Mouse (Mus musculus) testis, adult 2 months (tissue): ENCODE data around the gene Zmiz2. TPM values are rescaled to one million over a fixed set of nuclear protein-coding genes. Genes with fewer than 3 reads are reported as not detected.
"Not testable (repeated sequence)": the region's sequence is repeated elsewhere in the genome, so short reads cannot be mapped to it uniquely, and the experiment has no call there.

Experiments
- H3K27ac ChIP-seq: fragments of 200-500 bp; 2 replicates; pipeline ENCODE4 v1.5.1; 2012; ENCODE audit warnings: low read depth, low read length; ENCODE audit not compliant: control insufficient read depth, insufficient read depth
- H3K27me3 ChIP-seq: fragments of 200-500 bp; 2 replicates; pipeline ENCODE4 v1.6.1; 2012; ENCODE audit warnings: mild to moderate bottlenecking, low read length, moderate library complexity; ENCODE audit not compliant: control insufficient read depth, insufficient read depth
- H3K36me3 ChIP-seq: fragments of 200-500 bp; 2 replicates; pipeline ENCODE4 v1.6.1; 2012; ENCODE audit warnings: mild to moderate bottlenecking, low read length; ENCODE audit not compliant: control insufficient read depth, insufficient read depth
- H3K4me1 ChIP-seq: fragments of 200-500 bp; 2 replicates; pipeline ENCODE4 v1.6.1; 2012; ENCODE audit warnings: low read length; ENCODE audit not compliant: control insufficient read depth, insufficient read depth
- H3K4me3 ChIP-seq: fragments of 200-500 bp; 2 replicates; pipeline ENCODE4 v1.5.1; 2012; ENCODE audit warnings: low read depth, mild to moderate bottlenecking, low read length, moderate library complexity, mixed read lengths; ENCODE audit not compliant: control insufficient read depth
- CTCF ChIP-seq: fragments of 200-500 bp; IDR thresholded peaks from 2 replicates; pipeline ENCODE4 v1.5.1; 2012; ENCODE audit warnings: low read depth, mild to moderate bottlenecking, inconsistent platforms, low read length, moderate library complexity; ENCODE audit not compliant: control insufficient read depth, insufficient read depth, insufficient replicate concordance
- POLR2A ChIP-seq: fragments of 200-500 bp; IDR thresholded peaks from 2 replicates; pipeline ENCODE4 v1.6.1; 2012; ENCODE audit warnings: low read depth, mild to moderate bottlenecking, inconsistent platforms, low read length, moderate library complexity; ENCODE audit not compliant: control insufficient read depth
- polyA plus RNA-seq: library from polyadenylated mRNA; depleted of rRNA; stranded (reverse); fragments of >200 nt; gene quantifications from 2 replicates; pipeline ENCODE4 v1.2.3, GENCODE M21; 2012; rRNA removed

The Zmiz2 gene
- polyA plus RNA-seq, 1 experiment, result 160 TPM

GRCm38 (mm10) chr11:6445441-6445840 is 56.6 kb downstream of the Zmiz2 start:
- H3K4me3 ChIP-seq, result no peak overlapping the region

DNA sequence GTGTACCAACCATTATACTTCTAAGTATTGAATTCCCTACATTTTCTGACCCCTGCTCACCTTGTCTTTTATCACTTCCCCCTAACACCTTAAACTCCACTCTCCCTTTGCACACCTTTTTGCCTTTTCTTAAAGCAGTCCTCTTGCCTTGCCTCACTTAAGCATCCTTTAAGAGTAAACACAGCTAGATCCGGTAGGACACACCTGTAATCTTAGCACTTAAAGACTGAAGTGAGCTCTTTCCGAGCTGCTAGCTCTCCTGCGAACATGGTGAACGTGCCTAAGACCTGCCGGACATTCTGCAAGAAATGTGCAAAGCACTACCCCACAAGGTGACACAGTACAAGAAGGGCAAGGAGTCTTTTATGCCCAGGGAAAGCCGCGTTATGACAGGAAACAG is 57.1 kb downstream of the Zmiz2 start:
- Histone ChIP-seq H3K4me3 (no peak overlapping the region), H3K27me3 (no peaks in the 10 kb centered on the region), H3K27ac (no peak overlapping the region), H3K4me1 (peaks cover 4% of the 10 kb centered on the region; the same call in 1 of the 2 replicates), H3K36me3 (no peaks in the 10 kb centered on the region; the same call in 1 of the 2 replicates)
- TF ChIP-seq CTCF, result no peak
- TF ChIP-seq POLR2A, result no peak

More at GRCm38 (mm10) chr11:6445441-6445840, 56.6 kb downstream of the Zmiz2 start:
- no peak for TF ChIP-seq POLR2A
- no peak for TF ChIP-seq CTCF
- no peaks in the 10 kb centered on the region for H3K27me3 ChIP-seq
- no peaks in the 10 kb centered on the region; the same call in 1 of the 2 replicates for H3K36me3 ChIP-seq
- H3K4me1 ChIP-seq, result peaks cover 4% of the 10 kb centered on the region; the same call in 1 of the 2 replicates
- no peak overlapping the region for H3K27ac ChIP-seq

GRCm38 (mm10) chr11:6447493-6447892 is 58.6 kb downstream of the Zmiz2 start:
- H3K4me1 ChIP-seq, result peaks cover 4% of the 10 kb centered on the region; the same call in 1 of the 2 replicates
- no peak overlapping the region for H3K27ac ChIP-seq
- H3K27me3 ChIP-seq, result no peaks in the 10 kb centered on the region
- TF ChIP-seq CTCF (no peak), POLR2A (no peak)
- H3K36me3 ChIP-seq, result no peaks in the 10 kb centered on the region
- no peak overlapping the region for H3K4me3 ChIP-seq

DNA sequence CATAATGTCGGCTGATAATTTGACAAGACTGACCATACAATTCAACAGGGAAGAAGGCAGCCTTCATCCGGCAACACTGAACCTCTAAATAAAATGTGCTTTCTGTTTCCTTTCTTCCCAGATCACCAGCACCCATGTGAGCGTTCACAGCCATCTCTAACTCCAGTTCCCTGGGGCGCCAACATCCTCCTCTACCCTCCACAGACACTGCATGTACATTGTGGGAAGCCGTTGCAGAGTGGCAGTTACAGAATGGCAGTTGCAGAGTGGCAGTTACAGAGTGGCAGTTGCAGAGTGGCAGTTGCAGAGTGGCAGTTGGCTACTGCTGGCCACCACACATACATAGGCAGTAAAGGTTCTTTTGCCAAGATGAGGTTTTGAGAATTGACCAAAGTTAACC is 59.3 kb downstream of the Zmiz2 start:
- peak overlapping the region; percentile 99 for H3K27ac ChIP-seq
- H3K36me3 ChIP-seq, H3K4me3 ChIP-seq, H3K27me3 ChIP-seq, H3K4me1 ChIP-seq: not testable (repeated sequence)

Other genes starting within 250 kb of the Zmiz2 start
- 0.74 and 0.79 TPM in 2 replicates for gene A730071L15Rik, start 189.0 kb upstream of the Zmiz2 start, polyA plus RNA-seq
- 21.7 and 23.5 TPM in 2 replicates for gene Nudcd3, start 188.7 kb upstream of the Zmiz2 start, polyA plus RNA-seq
- gene Npc1l1, start 158.9 kb upstream of the Zmiz2 start, polyA plus RNA-seq, result 0.63 and 0.64 TPM in 2 replicates
- gene Ddx56, start 121.3 kb upstream of the Zmiz2 start, polyA plus RNA-seq, result 30.8 and 31.3 TPM in 2 replicates
- 92.6 and 102 TPM in 2 replicates for gene Tmed4, start 114.2 kb upstream of the Zmiz2 start, polyA plus RNA-seq
- gene Ogdh, start 97.4 kb upstream of the Zmiz2 start, polyA plus RNA-seq, result 87.1 and 90.1 TPM in 2 replicates
- gene Ppia, start 26.4 kb downstream of the Zmiz2 start, polyA plus RNA-seq, result 609 and 709 TPM in 2 replicates
- 26.2 and 30.5 TPM in 2 replicates for gene H2afv, start 55.4 kb downstream of the Zmiz2 start, polyA plus RNA-seq
- 5.6 and 6.0 TPM in 2 replicates for gene Purb, start 86.8 kb downstream of the Zmiz2 start, polyA plus RNA-seq
- gene Myo1g, start 131.9 kb downstream of the Zmiz2 start, polyA plus RNA-seq, result 0.31 and 0.46 TPM in 2 replicates
- gene Ccm2, start 157.8 kb downstream of the Zmiz2 start, polyA plus RNA-seq, result 21.1 and 22.5 TPM in 2 replicates
- gene Nacad, start 217.0 kb downstream of the Zmiz2 start, polyA plus RNA-seq, result 1.0 and 1.4 TPM in 2 replicates
- gene Tbrg4, start 237.0 kb downstream of the Zmiz2 start, polyA plus RNA-seq, result 57.1 and 66.9 TPM in 2 replicates
- 0.32 TPM in 1 of 2 replicates, not detected in the other for gene Wap, start 249.6 kb downstream of the Zmiz2 start, polyA plus RNA-seq